20 mouse cellular contexts compared by ENCODE assay signal in genomic region chr16:23833042-23833423, GRCm38 (mm10). TPM values are rescaled to one million over a fixed set of nuclear protein-coding genes. Genes with fewer than 3 reads are reported as not detected.
A peak's percentile ranks its signal among the peaks of the same experiment; 100 is the strongest.
DNase-seq lines count a peak whose midpoint lies in the region; ATAC-seq and TF ChIP-seq lines count a peak whose summit lies in the region.
"Had no signal": no experiment of that assay in that cellular context is flagged by ENCODE, and none has a peak within 500 bp of the region (broad histone marks: within the 10 kb centered on the region; RNA-seq: fewer than 3 reads in every experiment).

No protein-coding gene starts in this region.

- no peak overlapping the region for H3K4me2 ChIP-seq in kidney, postnatal 0 days (ENCODE audit: low read length)
- H3K4me2 ChIP-seq: liver, embryonic 13.5 days; midbrain, embryonic 12.5 days had no signal

- H3K9ac ChIP-seq in kidney, postnatal 0 days (ENCODE audit: low read depth, low read length) = no peak overlapping the region
- H3K9ac ChIP-seq: liver, embryonic 13.5 days; midbrain, embryonic 12.5 days had no signal

- H3K9me3 ChIP-seq in kidney, postnatal 0 days (replicated peaks; ENCODE audit: low read length) = no peaks in the 10 kb centered on the region
- H3K9me3 ChIP-seq: midbrain, embryonic 12.5 days had no signal

- no peaks in the 10 kb centered on the region for H3K36me3 ChIP-seq in kidney, postnatal 0 days (ENCODE audit: insufficient read depth, low read length)
- H3K36me3 ChIP-seq in kidney, adult 2 months (ENCODE audit: control insufficient read depth, insufficient read depth, low read length) = no peaks in the 10 kb centered on the region
- H3K36me3 ChIP-seq: liver, embryonic 13.5 days; midbrain, embryonic 12.5 days had no signal

- no peak for ATAC-seq in kidney, postnatal 0 days (replicated peaks; ENCODE audit: low FRiP score, low read depth)
- ATAC-seq: forebrain, embryonic 14.5 days; intestine, embryonic 16.5 days had no signal

- no peaks in the 10 kb centered on the region for H3K4me1 ChIP-seq in kidney, postnatal 0 days (replicated peaks; ENCODE audit: insufficient read depth, low read length)
- H3K4me1 ChIP-seq in kidney, adult 2 months (ENCODE audit: control insufficient read depth, insufficient read depth, low read length) = no peaks in the 10 kb centered on the region
- H3K4me1 ChIP-seq: liver, embryonic 13.5 days; midbrain, embryonic 12.5 days had no signal

- no peaks in the 10 kb centered on the region for H3K27me3 ChIP-seq in kidney, postnatal 0 days (ENCODE audit: insufficient read depth, low read length)
- no peaks in the 10 kb centered on the region for H3K27me3 ChIP-seq in kidney, adult 2 months (replicated peaks; ENCODE audit: control insufficient read depth, insufficient read depth, low read length)
- H3K27me3 ChIP-seq: liver, embryonic 13.5 days; midbrain, embryonic 12.5 days had no signal

- no peak for TF ChIP-seq POLR2A in kidney, adult 2 months (IDR thresholded peaks at IDR 0.05; ENCODE audit: low read depth, low read length)

- DNase-seq in embryo, embryonic 10 days (ENCODE audit: low spot score) = peak; percentile 53
- DNase-seq in embryo, embryonic 9.5 days (ENCODE audit: extremely low spot score) = no peak
- peak; percentile 24 for DNase-seq in kidney, postnatal 0 days (ENCODE audit: low spot score)
- no peak for DNase-seq in kidney, adult 2 months
- peak; percentile 17 to 57 for DNase-seq in adrenal gland, postnatal 36 days
- peak; percentile 29 for DNase-seq in forelimb bud, embryonic 11.5 days (ENCODE audit: low read depth, low spot score)
- DNase-seq in ovary, postnatal 36 days (ENCODE audit: low spot score) = no peak
- DNase-seq in kidney, postnatal 36 days = no peak
- DNase-seq: cerebellum, postnatal 36 days; gastrocnemius, adult 2 months; liver, embryonic 13.5 days; right cerebral cortex, postnatal 4 days had no signal

- no peak for TF ChIP-seq CTCF in kidney, postnatal 0 days (IDR thresholded peaks at IDR 0.05; ENCODE audit: low read depth)
- no peak for TF ChIP-seq CTCF in kidney, adult 2 months (conservative IDR thresholded peaks at IDR 0.05; ENCODE audit: insufficient read depth, insufficient read length, low read depth, low read length)

- no peak overlapping the region for H3K4me3 ChIP-seq in kidney, postnatal 0 days (replicated peaks; ENCODE audit: low read depth, low read length)
- H3K4me3 ChIP-seq in kidney, adult 2 months (ENCODE audit: insufficient read depth, low read depth, low read length) = no peak overlapping the region
- H3K4me3 ChIP-seq: gastrocnemius, adult 2 months; liver, embryonic 13.5 days; midbrain, embryonic 12.5 days had no signal

- H3K27ac ChIP-seq in kidney, postnatal 0 days = no peak overlapping the region
- no peak overlapping the region for H3K27ac ChIP-seq in kidney, adult 2 months (ENCODE audit: insufficient read depth, low read depth, low read length)
- H3K27ac ChIP-seq: gastrocnemius, adult 2 months; liver, embryonic 13.5 days; midbrain, embryonic 12.5 days had no signal

- WGBS in kidney, postnatal 0 days = 55% methylated on average over 2 of the region's 2 CpGs
- WGBS in kidney, adult 2 months = 55% methylated on average over 2 of the region's 2 CpGs

RNA-seq across cellular contexts. Expression of gene Sst, which starts 57.7 kb away (rescaled TPM):
- not detected in 2 replicates for polyA plus RNA-seq in kidney, postnatal 0 days (2015; fragmentation: Nextera tagmentation; extraction: Ambion mirVana)
- not detected in 2 replicates for polyA plus RNA-seq in kidney, adult 2 months (2012; rRNA removed)
- total RNA-seq in adrenal gland, postnatal 36 days (2021) = not detected
- total RNA-seq: ES-E14; gastrocnemius, adult 2 months; heart, adult 8-10 months; heart, postnatal 25 days had no signal
- polyA plus RNA-seq: C2C12; urinary bladder, adult 2 months had no signal

Comparison
In these comparisons a context has a peak if more than half of its experiments do, and no peak if none do; other contexts are left out.
1. DNase-seq: peak in embryo, embryonic 10 days (single experiment), kidney, postnatal 0 days (single experiment), adrenal gland, postnatal 36 days (2 of 2) and forelimb bud, embryonic 11.5 days (single experiment); none in embryo, embryonic 9.5 days (single experiment), kidney, adult 2 months (single experiment), ovary, postnatal 36 days (single experiment) and kidney, postnatal 36 days (0 of 2).